Mouse (Mus musculus) CH12.LX (cell line): Measurements from ENCODE around the gene Phb2. TPM values are rescaled to one million over a fixed set of nuclear protein-coding genes. Genes with fewer than 3 reads are reported as not detected.

Source experiments
- DNase-seq: peaks from one replicate; pipeline ENCODE4 v3.0.0-alpha.2; 2013; ENCODE audit errors: extremely low read depth
- H3K27ac ChIP-seq: 2 replicates; pipeline ENCODE4 v1.5.1; 2012; ENCODE audit warnings: low read depth, mild to moderate bottlenecking, control low read depth, moderate library complexity; ENCODE audit not compliant: insufficient read depth
- H3K27me3 ChIP-seq: replicated peaks from 2 replicates; pipeline ENCODE3; 2012; ENCODE audit warnings: inconsistent platforms
- H3K36me3 ChIP-seq, 2 experiments: replicated peaks in 1 of 2; 2 replicates each; pipeline versions ENCODE3 to v1.6.1; 2012; ENCODE audit warnings: inconsistent platforms in 1 of 2, low read length in 1 of 2, mild to moderate bottlenecking in 1 of 2, mixed read lengths in 1 of 2, moderate library complexity in 1 of 2; ENCODE audit not compliant: control insufficient read depth in 1 of 2, insufficient read depth in 1 of 2
- H3K4me1 ChIP-seq, 2 experiments: 2 replicates each; pipeline ENCODE4 v1.6.1; 2012; ENCODE audit warnings: inconsistent platforms in 1 of 2, moderate library complexity in 1 of 2; ENCODE audit not compliant: insufficient read depth in 2 of 2, control insufficient read depth in 1 of 2
- H3K4me2 ChIP-seq: 2 replicates; pipeline ENCODE4 v1.6.1; 2012; ENCODE audit warnings: low read depth, mild to moderate bottlenecking, control low read depth; ENCODE audit not compliant: poor library complexity, insufficient read depth, severe bottlenecking
- H3K4me3 ChIP-seq, 3 experiments: fragments of 150-350 bp in 1 of 3; sonication (generic) in 1 of 3; replicated peaks in 1 of 3; 2 replicates each; pipeline versions ENCODE3 to v1.5.1; 2011 to 2012; ENCODE audit warnings: low read depth in 2 of 3, low read length in 2 of 3, mild to moderate bottlenecking in 2 of 3, moderate library complexity in 2 of 3, control low read depth in 1 of 3, improper control_type of control experiment in 1 of 3, inconsistent platforms in 1 of 3, mixed read lengths in 1 of 3; ENCODE audit not compliant: poor library complexity in 1 of 3
- H3K79me2 ChIP-seq: replicated peaks from 2 replicates; pipeline ENCODE4 v1.6.1; 2012; ENCODE audit warnings: mild to moderate bottlenecking, moderate library complexity; ENCODE audit not compliant: control insufficient read depth, poor library complexity, insufficient read depth, severe bottlenecking; ENCODE audit errors: extremely low read depth
- H3K9ac ChIP-seq: 2 replicates; pipeline ENCODE4 v1.6.1; 2012; ENCODE audit warnings: low read depth, mild to moderate bottlenecking, control low read depth, moderate library complexity; ENCODE audit not compliant: insufficient read depth
- H3K9me3 ChIP-seq: replicated peaks from 2 replicates; pipeline ENCODE3; 2012; ENCODE audit warnings: low read length, inconsistent platforms, mixed read lengths
- BHLHE40 ChIP-seq: IDR thresholded peaks from 2 replicates; pipeline ENCODE4 v1.6.1; 2011; ENCODE audit warnings: mild to moderate bottlenecking, low read depth, low read length, improper control_type of control experiment
- CHD1 ChIP-seq: IDR thresholded peaks from 2 replicates; pipeline ENCODE4 v1.6.1; 2012; ENCODE audit warnings: low read depth, low read length, improper control_type of control experiment, inconsistent platforms
- CHD2 ChIP-seq: IDR thresholded peaks from 2 replicates; pipeline ENCODE4 v1.6.1; 2011; ENCODE audit warnings: low read length, improper control_type of control experiment
- CTCF ChIP-seq, 2 experiments: IDR thresholded peaks in 1 of 2; conservative IDR thresholded peaks in 1 of 2; 2 replicates each; pipeline ENCODE4 v1.5.1; 2011 to 2012; ENCODE audit warnings: low read depth in 2 of 2, low read length in 2 of 2, improper control_type of control experiment in 1 of 2, inconsistent platforms in 1 of 2, mild to moderate bottlenecking in 1 of 2, moderate library complexity in 1 of 2
- ELF1 ChIP-seq: IDR thresholded peaks from 2 replicates; pipeline ENCODE4 v1.6.1; 2014; ENCODE audit warnings: low read depth, mild to moderate bottlenecking, inconsistent platforms, low read length, improper control_type of control experiment
- EP300 ChIP-seq: IDR thresholded peaks from 2 replicates; pipeline ENCODE4 v1.6.1; 2011; ENCODE audit warnings: low read length, improper control_type of control experiment
- ETS1 ChIP-seq: conservative IDR thresholded peaks from 2 replicates; pipeline ENCODE4 v1.6.1; 2012; ENCODE audit warnings: low read depth, mild to moderate bottlenecking, inconsistent platforms, low read length, improper control_type of control experiment, moderate library complexity
- GABPA ChIP-seq: IDR thresholded peaks from 2 replicates; pipeline ENCODE4 v1.6.1; 2012; ENCODE audit warnings: low read depth, low read length, improper control_type of control experiment, inconsistent platforms; ENCODE audit not compliant: insufficient replicate concordance
- HCFC1 ChIP-seq: IDR thresholded peaks from 2 replicates; pipeline ENCODE4 v1.6.1; 2012; ENCODE audit warnings: low read depth, mild to moderate bottlenecking, inconsistent platforms, low read length, improper control_type of control experiment
- IRF4 ChIP-seq: IDR thresholded peaks from 2 replicates; pipeline ENCODE4 v1.6.1; 2014; ENCODE audit warnings: low read depth, mild to moderate bottlenecking, inconsistent platforms, low read length, improper control_type of control experiment
- JUN ChIP-seq: IDR thresholded peaks from 2 replicates; pipeline ENCODE4 v1.6.1; 2011; ENCODE audit warnings: low read depth, mild to moderate bottlenecking, low read length, improper control_type of control experiment, moderate library complexity; ENCODE audit not compliant: insufficient read depth
- JUND ChIP-seq: conservative IDR thresholded peaks from 2 replicates; pipeline ENCODE4 v1.6.1; 2011; ENCODE audit warnings: low read depth, low read length, improper control_type of control experiment
- KAT2A ChIP-seq: IDR thresholded peaks from 2 replicates; pipeline ENCODE4 v1.6.1; 2012; ENCODE audit warnings: low read length, improper control_type of control experiment, inconsistent platforms; ENCODE audit not compliant: insufficient replicate concordance
- MAFK ChIP-seq: IDR thresholded peaks from 2 replicates; pipeline ENCODE4 v1.6.1; 2011; ENCODE audit warnings: low read length, improper control_type of control experiment; ENCODE audit not compliant: insufficient replicate concordance
- MAX ChIP-seq: IDR thresholded peaks from 2 replicates; pipeline ENCODE4 v1.6.1; 2011; ENCODE audit warnings: low read length, improper control_type of control experiment
- MAZ ChIP-seq: IDR thresholded peaks from 2 replicates; pipeline ENCODE4 v1.6.1; 2012; ENCODE audit warnings: low read depth, mild to moderate bottlenecking, inconsistent platforms, low read length, improper control_type of control experiment, moderate library complexity
- MEF2A ChIP-seq: IDR thresholded peaks from 2 replicates; pipeline ENCODE4 v1.6.1; 2014; ENCODE audit warnings: low read depth, mild to moderate bottlenecking, inconsistent platforms, low read length, improper control_type of control experiment, borderline replicate concordance
- MXI1 ChIP-seq: IDR thresholded peaks from 2 replicates; pipeline ENCODE4 v1.6.1; 2011; ENCODE audit warnings: mild to moderate bottlenecking, low read depth, low read length, improper control_type of control experiment
- MYC ChIP-seq: IDR thresholded peaks from 2 replicates; pipeline ENCODE4 v1.6.1; 2011; ENCODE audit warnings: low read depth, mild to moderate bottlenecking, improper control_type of control experiment, low read length
- NELFE ChIP-seq: IDR thresholded peaks from 2 replicates; pipeline ENCODE4 v1.6.1; 2011; ENCODE audit warnings: low read depth, low read length, improper control_type of control experiment
- NRF1 ChIP-seq: IDR thresholded peaks from 2 replicates; pipeline ENCODE4 v1.6.1; 2014; ENCODE audit warnings: low read depth, mild to moderate bottlenecking, inconsistent platforms, low read length, improper control_type of control experiment, moderate library complexity
- PAX5 ChIP-seq: IDR thresholded peaks from 2 replicates; pipeline ENCODE4 v1.6.1; 2012; ENCODE audit warnings: low read length, inconsistent platforms, mixed read lengths
- POLR2A ChIP-seq: IDR thresholded peaks from 2 replicates; pipeline ENCODE4 v1.6.1; 2011; ENCODE audit warnings: low read depth, mild to moderate bottlenecking, improper control_type of control experiment, low read length
- POLR2AphosphoS2 ChIP-seq: IDR thresholded peaks from 2 replicates; pipeline ENCODE4 v1.6.1; 2011; ENCODE audit warnings: low read depth, low read length, improper control_type of control experiment
- RAD21 ChIP-seq: IDR thresholded peaks from 2 replicates; pipeline ENCODE4 v1.6.1; 2011; ENCODE audit warnings: low read depth, mild to moderate bottlenecking, low read length, improper control_type of control experiment, moderate library complexity
- RCOR1 ChIP-seq: conservative IDR thresholded peaks from 2 replicates; pipeline ENCODE4 v1.6.1; 2012; ENCODE audit warnings: low read depth, mild to moderate bottlenecking, inconsistent platforms, low read length, improper control_type of control experiment
- SIN3A ChIP-seq: IDR thresholded peaks from 2 replicates; pipeline ENCODE4 v1.6.1; 2012; ENCODE audit warnings: low read length, improper control_type of control experiment, inconsistent platforms
- SMC3 ChIP-seq: IDR thresholded peaks from 2 replicates; pipeline ENCODE4 v1.6.1; 2011; ENCODE audit warnings: low read depth, low read length, improper control_type of control experiment
- TBP ChIP-seq: conservative IDR thresholded peaks from 2 replicates; pipeline ENCODE4 v1.6.1; 2011; ENCODE audit warnings: low read depth, low read length, improper control_type of control experiment
- TCF12 ChIP-seq: IDR thresholded peaks from 2 replicates; pipeline ENCODE4 v1.6.1; 2014; ENCODE audit warnings: low read depth, mild to moderate bottlenecking, inconsistent platforms, low read length, improper control_type of control experiment
- UBTF ChIP-seq: IDR thresholded peaks from 2 replicates; pipeline ENCODE4 v1.6.1; 2012; ENCODE audit warnings: low read depth, mild to moderate bottlenecking, inconsistent platforms, low read length, improper control_type of control experiment, moderate library complexity
- USF1 ChIP-seq: IDR thresholded peaks from 2 replicates; pipeline ENCODE4 v1.6.1; 2014; ENCODE audit warnings: low read depth, mild to moderate bottlenecking, inconsistent platforms, low read length, improper control_type of control experiment
- USF2 ChIP-seq: conservative IDR thresholded peaks from 2 replicates; pipeline ENCODE4 v1.6.1; 2011; ENCODE audit warnings: low read depth, low read length, improper control_type of control experiment
- ZC3H11A ChIP-seq: IDR thresholded peaks from 2 replicates; pipeline ENCODE4 v1.6.1; 2012; ENCODE audit warnings: low read depth, mild to moderate bottlenecking, inconsistent platforms, low read length, improper control_type of control experiment
- ZKSCAN1 ChIP-seq: IDR thresholded peaks from 2 replicates; pipeline ENCODE4 v1.6.1; 2012; ENCODE audit warnings: low read depth, inconsistent platforms, low read length, improper control_type of control experiment, borderline replicate concordance
- ZMIZ1 ChIP-seq: IDR thresholded peaks from 2 replicates; pipeline ENCODE4 v1.6.1; 2012; ENCODE audit warnings: low read depth, mild to moderate bottlenecking, inconsistent platforms, low read length, improper control_type of control experiment
- ZNF384 ChIP-seq: IDR thresholded peaks from 2 replicates; pipeline ENCODE4 v1.6.1; 2012; ENCODE audit warnings: low read depth, low read length, improper control_type of control experiment, inconsistent platforms
- dilution Hi-C: fragments of 300-500 bp; cut with MboI; formaldehyde crosslinking; loops from 2 replicates; pipeline ENCODE4 v1.14.3; 2020; ENCODE audit warnings: low sequenced_read_pairs; ENCODE audit not compliant: extremely low pct_unique_long_range_greater_than_20kb, extremely low pct_ligation_motif_present
- in situ Hi-C: fragments of 300-500 bp; cut with MboI; formaldehyde crosslinking; loops from 3 replicates; pipeline ENCODE4 v1.14.3; 2019; ENCODE audit warnings: low sequenced_read_pairs, low pct_ligation_motif_present, low pct_unique_long_range_greater_than_20kb, mixed read lengths
- polyA plus RNA-seq: library from polyadenylated mRNA; unstranded; fragments of >175 nt; gene quantifications from 2 replicates; pipeline ENCODE4 v1.2.1, GENCODE M21; 2012; ENCODE audit warnings: low read depth; ENCODE audit not compliant: insufficient read length
- total RNA-seq, 2 experiments: library from RNA; depleted of rRNA; stranded (reverse); fragments of 300-350 nt in 1 of 2; fragments of >200 nt in 1 of 2; gene quantifications; 2 replicates each; pipeline ENCODE4 v1.2.3; 2012 to 2014

The Phb2 gene
- total and polyA plus RNA-seq, 3 experiments: 380 to 694 (median 440) TPM

DNA sequence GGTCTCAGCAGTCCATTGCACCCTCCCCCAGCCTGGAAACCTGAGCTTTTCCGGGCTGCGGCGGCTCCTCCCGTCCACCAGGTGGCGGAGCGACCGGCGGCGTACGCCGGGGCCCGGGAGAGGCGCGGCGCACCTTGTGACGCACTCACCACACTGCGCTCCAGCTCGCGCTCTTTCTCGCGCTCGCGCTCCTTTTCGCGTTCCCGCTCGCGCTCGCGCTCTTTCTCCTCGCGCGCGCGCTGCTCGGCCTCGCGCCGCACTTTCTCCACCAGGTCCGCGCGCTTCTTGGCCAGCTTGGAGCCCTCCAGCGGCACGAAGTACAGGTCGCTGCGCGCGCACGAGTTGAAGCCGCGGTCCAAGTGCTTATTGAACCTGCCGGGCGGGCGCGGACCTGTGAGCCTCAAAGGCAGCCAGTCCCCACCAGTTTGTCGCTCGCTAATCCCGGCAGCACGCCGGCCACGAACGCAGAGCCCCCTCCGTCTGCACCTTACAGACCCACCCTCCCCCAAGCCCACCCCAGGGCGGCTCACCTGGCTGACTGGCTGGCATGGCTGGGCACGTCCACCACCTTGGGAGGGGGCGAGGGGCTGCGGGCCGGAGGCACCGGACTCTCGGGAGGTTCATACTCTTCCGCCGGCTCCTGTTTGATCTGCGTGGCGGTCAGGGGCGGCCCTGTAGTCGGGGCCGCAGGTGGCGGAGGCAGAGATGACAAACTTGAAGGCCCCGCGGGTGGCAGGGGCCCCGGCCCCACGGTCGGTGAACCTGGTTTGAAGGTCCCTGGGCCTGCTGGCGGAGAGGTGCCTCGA lies 33.6 kb downstream of the Phb2 start:
- DNase-seq: peak; percentile 93
- H3K79me2 ChIP-seq: 0 out of 2 replicates have a peak, but pooled peaks cover 2% of the 10 kb centered on the region
- peak overlapping the region; percentile 45 to 63 (median 56) for H3K4me3 ChIP-seq
- peak overlapping the region; percentile 74 for H3K9ac ChIP-seq
- H3K27me3 ChIP-seq: no peaks in the 10 kb centered on the region
- peaks cover 38 to 62% of the 10 kb centered on the region in 2 experiments for H3K36me3 ChIP-seq
- in situ Hi-C loops: no loop called here
- H3K9me3 ChIP-seq: no peaks in the 10 kb centered on the region
- H3K27ac ChIP-seq: peak overlapping the region; percentile 41
- peak overlapping the region; percentile 73 for H3K4me2 ChIP-seq
- peaks cover 16 to 46% of the 10 kb centered on the region in 2 experiments for H3K4me1 ChIP-seq
- dilution Hi-C loops: no loop called here
- TF ChIP-seq MAX (peak; percentile 86), MYC (peak; percentile 75; the same call in 1 of the 2 replicates), POLR2A (peak; percentile 73), JUND (peak; percentile 49; the same call in 1 of the 2 replicates), CTCF (conservative IDR thresholded peaks at IDR 0.05 in 1 of 2, IDR thresholded peaks at IDR 0.05 in 1 of 2; ENCODE audit: low read depth in 2 of 2, low read length in 2 of 2) (peak in 1 of 2 experiments; percentile 87; a peak in 2 of 4 replicates), ZMIZ1 (peak; percentile 92), ELF1 (peak; percentile 91), NELFE (peak; percentile 82), GABPA (peak; percentile 78; the same call in 1 of the 2 replicates), ZKSCAN1 (0 out of 2 replicates have a peak, but pooled peaks have one; percentile 21), EP300 (0 out of 2 replicates have a peak, but pooled peaks have one; percentile 52), TBP (no peak), KAT2A (peak; percentile 84; the same call in 1 of the 2 replicates), CHD2 (peak; percentile 97), ETS1 (peak; percentile 62), MAFK (peak; percentile 41; the same call in 1 of the 2 replicates), HCFC1 (peak; percentile 90), JUN (no peak; the same call in 1 of the 2 replicates), SIN3A (peak; percentile 89), RAD21 (peak; percentile 38), TCF12 (peak; percentile 93), SMC3 (peak; percentile 79), USF1 (peak; percentile 33; the same call in 1 of the 2 replicates), MXI1 (peak; percentile 79; the same call in 1 of the 2 replicates), PAX5 (no peak), POLR2AphosphoS2 (no peak), UBTF (no peak), BHLHE40 (no peak), MAZ (peak; percentile 89), ZNF384 (peak; percentile 56), NRF1 (peak; percentile 68), RCOR1 (peak; percentile 71), CHD1 (no peak), IRF4 (peak; percentile 86), MEF2A (peak; percentile 90), USF2 (no peak), ZC3H11A (peak; percentile 46; the same call in 1 of the 2 replicates)
